Mouse (Mus musculus): Measurements from ENCODE around the gene Ppp2r2d. TPM values are rescaled to one million over a fixed set of nuclear protein-coding genes. Genes with fewer than 3 reads are reported as not detected.

Ppp2r2d gene
- total RNA-seq, 2 experiments from 2014 or later: 78.1 to 78.9 TPM

DNA sequence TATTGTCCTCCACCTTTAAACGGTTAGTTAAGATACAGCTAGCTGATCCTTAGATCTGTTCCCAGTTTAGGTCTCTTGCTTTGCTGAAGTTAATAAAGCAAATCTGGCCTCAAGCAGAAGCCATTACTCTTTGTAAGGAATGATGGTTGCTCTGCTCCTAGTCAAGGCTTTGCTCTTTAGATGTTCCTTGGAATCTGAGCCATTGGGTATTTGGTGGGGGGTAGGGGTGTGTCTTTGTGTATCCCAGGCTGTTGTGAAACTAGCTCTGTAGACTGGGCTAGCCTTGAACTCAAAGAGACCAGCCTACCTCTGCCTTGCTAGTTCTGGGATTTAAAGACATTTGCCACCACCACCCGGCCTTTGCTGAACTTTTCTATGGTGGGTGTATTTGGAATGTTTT, 8.3 kb downstream of the Ppp2r2d start:
- DNase-seq (ENCODE audit: low spot score in 2 of 2): no peak

DNA sequence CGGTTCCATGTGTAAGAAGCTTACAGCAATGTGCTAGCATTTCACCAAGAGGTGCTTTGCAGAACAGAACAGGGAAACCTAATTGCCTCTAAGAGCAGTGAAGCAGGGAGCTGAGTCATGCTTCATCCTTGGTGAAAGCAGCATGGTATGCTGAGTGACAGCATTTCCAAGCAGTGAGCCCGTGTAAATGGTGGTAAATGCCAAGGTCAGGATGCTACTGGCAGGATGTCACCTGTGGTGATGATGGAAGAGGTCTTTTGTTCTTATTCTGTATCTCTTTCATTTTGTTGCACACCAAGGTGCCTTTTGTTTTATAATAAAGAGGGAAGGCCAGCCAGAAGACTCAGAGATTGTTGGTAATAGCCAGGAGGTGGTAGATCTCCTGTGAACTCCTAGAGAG, 10.8 kb downstream of the Ppp2r2d start:
- no peak for DNase-seq (ENCODE audit: low spot score in 2 of 2)

DNA sequence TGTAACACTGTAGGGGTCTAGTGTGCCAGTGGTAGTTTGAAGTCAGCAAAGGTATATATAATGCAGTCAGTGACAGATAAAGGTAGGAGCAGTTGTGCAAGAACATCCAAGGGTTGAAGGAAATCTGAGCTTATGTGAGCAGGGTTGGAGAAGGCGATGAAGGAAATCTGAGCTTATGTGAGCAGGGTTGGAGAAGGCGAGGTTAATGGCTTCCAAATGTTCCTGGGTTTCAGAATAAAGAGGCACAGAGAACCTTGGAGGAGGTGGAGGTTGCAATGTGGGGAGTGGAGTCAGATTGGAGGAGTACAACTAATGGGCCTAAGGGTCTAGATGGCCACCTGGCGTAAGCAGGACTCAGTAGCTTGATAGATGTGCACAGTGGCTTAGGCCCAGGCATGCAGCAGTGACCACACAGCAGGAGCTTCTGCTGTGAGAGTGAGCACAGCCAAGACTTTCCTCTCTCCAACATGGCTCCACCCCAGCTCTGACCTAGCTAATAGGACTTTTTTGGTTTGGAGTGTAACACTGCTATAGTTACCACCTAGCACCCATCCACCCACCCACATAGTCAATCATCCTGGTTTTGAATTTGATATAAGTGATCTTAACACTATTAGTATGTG, 18.2 kb downstream of the Ppp2r2d start:
- DNase-seq (ENCODE audit: low spot score in 2 of 2): no peak

DNA sequence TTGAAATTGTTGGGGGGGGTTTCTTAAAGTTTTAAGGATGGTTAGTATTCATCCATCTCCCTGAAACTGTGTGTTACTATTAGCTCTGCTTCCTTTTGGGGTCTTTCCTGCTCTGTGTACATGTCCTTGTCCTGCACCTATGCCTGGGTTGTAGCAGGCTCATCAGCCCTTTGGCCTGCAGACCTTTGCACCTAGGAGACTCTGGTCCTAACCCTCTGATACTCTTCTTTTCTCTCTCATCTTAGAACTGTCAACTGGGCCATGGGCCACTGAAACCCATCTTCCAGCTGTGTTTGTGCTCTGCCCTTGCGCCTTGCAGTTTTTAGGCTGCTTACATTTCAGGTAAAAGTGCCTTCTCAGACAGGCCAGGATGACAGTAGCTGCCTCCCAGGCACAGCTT, 18.9 kb downstream of the Ppp2r2d start:
- no peak for DNase-seq (ENCODE audit: low spot score in 2 of 2)

DNA sequence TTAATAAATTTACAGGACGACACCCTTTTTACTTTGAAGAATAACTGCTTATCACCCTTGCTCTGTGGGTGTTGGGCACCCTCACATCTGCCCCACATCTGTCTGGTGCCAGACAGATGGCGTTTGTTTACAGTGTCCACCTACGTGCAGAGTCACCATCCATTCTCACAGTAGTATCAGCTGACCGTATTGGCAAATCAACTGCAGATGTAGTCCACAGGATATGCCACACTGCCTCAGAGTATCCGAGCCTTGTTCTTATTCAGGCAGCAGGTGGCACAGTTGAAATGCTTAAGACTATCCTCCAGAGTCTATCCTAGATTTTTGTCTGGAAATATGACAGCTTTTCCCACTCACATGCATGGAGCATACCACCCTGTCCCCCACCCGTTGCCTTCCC, 21.4 kb downstream of the Ppp2r2d start:
- DNase-seq (ENCODE audit: low spot score in 2 of 2): no peak

DNA sequence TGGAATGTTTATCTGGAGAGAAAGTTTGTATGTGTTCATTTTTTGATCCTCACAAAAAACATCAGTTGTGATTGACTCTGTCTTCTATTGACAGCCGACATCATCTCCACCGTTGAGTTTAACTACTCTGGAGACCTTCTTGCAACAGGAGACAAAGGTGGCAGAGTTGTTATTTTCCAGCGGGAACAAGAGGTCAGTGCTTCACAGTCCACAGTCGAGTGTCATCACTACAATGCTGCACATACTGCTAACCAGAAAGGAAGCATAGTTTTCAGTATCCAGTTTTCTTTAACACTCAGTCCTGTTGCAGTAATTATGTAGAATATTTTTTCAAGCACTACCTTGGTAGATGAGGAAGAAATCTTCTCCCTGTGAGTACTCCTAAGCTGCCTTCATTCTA, 22.4 kb downstream of the Ppp2r2d start:
- DNase-seq (ENCODE audit: low spot score in 2 of 2): no peak

DNA sequence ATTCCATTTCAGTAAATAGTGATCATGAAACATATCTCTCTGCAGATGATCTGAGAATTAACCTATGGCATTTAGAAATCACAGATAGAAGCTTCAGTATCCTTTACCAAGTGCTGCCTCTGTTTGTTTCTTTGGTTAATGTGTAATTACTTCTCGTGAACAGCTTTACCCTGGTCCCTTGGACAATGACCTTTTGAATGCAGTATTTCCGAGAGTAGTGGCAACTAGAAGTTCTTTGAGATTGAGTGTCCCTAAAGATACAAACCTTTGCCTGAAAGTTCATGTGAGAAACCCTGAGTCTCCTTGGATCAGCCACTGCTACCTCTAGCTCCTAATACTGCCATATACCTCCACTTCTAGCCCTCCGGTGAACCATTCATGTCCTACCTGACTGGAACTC, 27.1 kb downstream of the Ppp2r2d start:
- DNase-seq (ENCODE audit: low spot score in 2 of 2): no peak

DNA sequence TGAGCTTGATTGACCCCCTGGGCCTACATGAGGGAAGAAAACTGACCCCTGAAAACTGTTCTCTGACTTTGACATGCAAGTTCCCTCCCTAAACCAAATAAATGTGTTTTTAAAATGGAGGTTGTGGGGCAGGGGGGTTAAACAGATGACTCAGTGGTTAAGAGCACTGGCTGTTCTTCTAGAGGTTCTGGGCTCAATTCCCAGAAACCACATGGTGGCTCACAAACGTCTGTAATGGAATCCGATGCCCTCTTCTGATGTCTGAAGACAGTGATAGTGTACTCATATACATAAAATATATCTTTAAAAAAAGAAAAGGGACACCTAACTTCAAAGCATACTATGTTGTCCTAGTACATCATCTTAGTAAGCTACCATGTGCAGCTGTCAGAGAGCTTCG, 29.2 kb downstream of the Ppp2r2d start:
- no peak for DNase-seq (ENCODE audit: low spot score in 2 of 2)

DNA sequence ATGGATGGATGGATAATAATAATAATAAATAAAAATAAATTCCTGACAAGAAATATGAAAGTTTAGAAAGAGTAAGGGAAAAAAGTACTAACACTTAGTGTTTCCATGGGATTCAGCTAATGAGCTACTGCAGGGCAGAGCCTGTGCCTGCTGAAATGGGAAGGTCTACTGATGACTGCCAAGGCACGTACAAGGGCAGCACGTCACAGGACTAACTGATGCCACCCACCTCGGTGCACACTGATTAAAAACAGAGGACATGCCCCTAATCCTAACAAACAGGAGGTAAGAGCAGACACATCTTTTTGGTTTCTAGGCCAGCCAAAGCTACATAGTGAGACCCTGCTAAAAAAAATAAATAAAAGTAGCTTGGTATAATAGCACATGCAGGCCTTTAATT, 37.8 kb downstream of the Ppp2r2d start:
- no peak for DNase-seq (ENCODE audit: low spot score in 2 of 2)

DNA sequence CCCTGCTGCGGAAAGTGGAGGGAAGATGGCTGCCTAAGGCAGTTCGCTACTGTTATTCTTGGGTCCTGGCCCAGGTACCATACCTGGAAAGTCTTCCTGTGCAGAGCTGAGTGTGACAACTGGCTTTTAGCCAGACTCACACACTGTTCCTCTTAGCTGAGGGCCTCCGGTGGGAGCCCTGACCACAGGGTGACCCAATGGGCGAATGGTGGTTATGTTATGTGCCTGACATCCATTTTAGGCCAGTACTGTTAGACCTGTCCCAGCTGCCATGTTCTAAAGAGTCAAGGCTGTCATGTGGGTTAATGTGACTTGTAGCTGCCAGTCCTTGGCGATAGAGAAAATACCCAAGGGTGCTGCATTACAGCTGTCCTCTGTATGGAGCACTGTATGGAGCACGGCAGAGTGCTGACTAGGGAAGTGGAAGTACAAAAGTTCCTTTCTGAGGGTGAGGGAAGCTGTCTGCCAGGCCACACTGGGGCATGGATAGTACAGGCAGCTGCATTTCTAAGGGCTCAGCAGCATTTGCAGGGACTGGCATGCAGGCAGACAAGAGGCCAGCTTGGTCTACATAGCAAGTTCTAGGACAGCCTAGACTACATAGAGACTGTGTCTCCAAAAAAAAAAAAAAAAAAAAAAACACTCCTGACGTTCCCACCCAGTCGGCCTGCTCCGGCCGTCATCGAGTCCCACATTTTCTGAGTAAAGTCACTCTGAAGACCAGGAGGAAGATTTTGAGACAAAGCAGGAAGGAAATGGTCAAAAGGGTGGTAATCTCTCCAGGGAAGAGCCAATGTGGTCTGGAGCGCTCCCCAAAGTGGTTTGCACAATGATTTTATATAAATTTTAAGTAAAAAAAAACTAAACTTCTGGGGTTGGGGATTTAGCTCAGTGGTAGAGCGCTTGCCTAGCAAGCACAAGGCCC, 39.7 kb downstream of the Ppp2r2d start:
- DNase-seq (ENCODE audit: low spot score in 2 of 2): no peak

DNA sequence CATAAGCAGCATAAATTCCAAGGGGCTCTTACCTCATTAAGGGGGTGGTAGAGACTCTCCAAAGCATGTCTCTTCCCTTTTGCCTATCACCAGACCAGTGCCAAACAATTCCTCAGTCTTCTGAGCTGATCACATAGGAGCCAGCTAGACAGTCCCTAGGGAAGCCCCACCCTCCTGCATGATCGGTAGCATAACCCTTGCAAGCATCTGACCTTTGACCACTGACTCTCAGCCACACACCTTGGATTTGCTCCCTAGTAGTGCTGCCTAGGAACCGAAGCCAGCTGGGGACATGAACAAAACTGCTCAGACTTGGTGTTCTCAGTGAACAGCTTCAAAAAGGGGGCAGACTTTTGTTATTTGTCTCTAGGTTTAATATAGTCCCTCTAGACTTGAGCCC, 52.2 kb downstream of the Ppp2r2d start:
- DNase-seq (ENCODE audit: low spot score in 2 of 2): no peak

DNA sequence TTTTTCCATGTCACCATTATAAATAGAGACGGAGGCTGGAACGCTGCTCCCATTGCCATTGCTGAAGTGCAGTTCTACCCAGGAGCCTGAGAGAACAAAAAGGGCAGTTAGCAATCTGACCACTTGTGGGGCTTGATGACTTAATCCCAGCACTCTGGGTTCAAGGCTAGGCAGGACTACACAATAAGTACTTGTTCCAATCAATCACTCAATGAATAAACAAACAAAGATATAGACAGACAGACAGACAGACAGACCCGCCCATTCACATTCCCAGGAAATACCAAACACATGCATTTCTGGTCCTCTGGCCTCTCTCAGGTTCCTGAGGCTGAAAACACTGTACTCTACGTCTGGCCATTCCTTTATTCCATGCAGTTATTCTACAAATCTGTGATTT, 52.9 kb downstream of the Ppp2r2d start:
- no peak for DNase-seq (ENCODE audit: low spot score in 2 of 2)

DNA sequence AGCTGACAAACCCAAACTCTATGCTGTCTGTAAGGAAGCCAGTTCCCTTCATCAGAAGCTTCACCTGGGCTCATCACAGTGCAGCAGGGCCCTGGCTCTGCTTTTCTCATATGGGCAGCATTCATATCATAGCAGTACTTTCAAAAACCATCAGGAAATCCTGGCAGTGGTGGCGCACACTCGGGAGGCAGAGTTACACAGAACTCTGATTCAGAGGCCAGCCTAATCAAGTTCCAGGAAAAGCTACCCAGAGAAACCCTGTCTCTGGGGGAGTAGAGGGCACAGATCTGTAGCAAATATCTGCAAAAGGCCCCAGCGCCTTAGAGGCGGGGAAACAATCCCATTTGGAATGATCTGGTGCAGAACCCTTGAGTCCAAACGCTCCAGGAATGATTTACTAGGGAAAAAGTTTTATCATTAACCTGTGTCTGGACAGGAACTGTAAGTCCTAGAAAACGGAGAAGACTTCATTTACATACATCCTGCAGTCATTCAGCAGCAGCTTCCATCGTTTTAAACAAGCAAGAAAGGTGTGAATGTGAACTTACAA, 58.1 kb downstream of the Ppp2r2d start:
- no peak for DNase-seq (ENCODE audit: low spot score in 2 of 2)

DNA sequence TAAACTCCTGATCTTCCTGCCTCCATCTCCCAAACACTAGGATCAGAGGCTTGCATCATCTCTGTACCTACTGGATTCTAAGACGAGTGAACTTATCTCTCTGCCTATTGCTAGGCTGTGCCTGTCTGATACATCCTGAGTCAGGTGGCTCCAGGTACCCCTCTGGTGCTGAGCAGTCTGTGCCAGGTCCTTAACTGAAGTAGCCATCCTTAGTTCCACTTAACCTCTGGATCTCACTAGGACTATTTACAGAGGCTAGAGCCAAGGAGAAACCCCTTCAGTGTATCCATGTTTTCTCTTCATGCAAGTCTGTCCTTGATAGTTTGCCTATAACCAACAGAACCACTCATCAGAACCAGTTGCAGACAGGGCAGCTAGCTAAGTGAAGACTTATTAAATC, 60.6 kb downstream of the Ppp2r2d start:
- DNase-seq (ENCODE audit: low spot score in 2 of 2): no peak

DNA sequence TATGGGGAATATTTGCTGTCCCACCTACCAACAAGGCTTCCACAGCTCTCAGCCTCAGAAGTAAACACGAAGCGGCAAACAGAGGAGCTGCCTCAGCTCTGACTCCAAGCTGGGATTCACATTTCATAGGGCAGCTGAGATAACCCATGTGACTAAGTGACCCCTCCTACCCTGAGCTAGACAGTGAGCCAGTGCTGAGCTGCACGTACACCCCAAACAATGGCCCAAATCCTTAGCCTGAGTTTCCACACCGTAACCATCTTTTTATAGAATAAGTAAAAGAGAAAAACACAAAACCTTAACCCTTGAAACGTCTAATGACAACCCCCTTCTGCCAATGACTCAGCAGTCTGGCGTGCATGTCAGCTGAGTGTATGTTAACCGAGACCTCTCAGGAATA, 61.2 kb downstream of the Ppp2r2d start:
- no peak for DNase-seq (ENCODE audit: low spot score in 2 of 2)

DNA sequence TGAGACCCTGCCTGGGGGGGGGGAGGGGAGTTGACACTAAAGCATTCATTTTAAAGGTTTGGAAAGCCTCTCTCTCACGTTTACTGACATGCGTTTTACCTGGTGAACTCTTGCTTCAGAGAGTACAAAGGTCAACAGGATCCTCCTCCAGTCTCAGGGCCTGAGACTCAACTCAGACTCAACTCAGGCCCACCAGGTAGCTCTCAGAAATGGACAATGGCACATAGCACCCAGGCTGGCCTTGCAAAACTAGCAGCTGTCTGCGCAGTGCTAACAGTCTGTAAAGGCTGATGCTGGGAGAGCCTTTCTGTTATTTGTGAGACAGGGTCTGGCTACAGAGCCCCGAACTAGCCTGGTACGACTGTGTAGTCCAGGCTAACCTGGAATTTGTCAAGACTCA, 62.1 kb downstream of the Ppp2r2d start:
- no peak for DNase-seq (ENCODE audit: low spot score in 2 of 2)

DNA sequence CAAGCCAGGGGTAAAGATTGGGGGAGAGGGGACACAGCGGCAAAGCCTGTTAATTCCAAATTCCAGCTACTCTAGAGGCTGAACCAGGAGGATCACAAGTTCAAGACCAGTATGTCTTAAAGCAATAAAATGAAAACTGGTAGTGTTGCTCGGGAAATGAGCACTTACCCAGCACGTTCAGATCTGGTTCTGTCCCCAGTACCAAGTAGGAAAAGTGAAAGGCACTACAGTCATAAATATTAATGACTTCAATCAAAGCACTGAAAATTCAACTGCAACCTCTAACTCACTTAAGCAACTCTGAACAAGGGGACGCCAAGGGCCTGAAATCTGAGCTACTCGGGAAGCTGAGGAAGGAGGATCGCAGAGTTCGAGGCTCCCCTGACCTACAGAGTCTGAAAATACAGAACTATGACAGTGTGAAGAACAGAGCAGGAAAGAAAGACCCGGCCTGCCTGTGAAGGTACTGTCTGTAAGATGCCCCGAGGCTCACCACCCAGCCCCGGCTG, 62.9 kb downstream of the Ppp2r2d start:
- DNase-seq (ENCODE audit: low spot score in 2 of 2): no peak

DNA sequence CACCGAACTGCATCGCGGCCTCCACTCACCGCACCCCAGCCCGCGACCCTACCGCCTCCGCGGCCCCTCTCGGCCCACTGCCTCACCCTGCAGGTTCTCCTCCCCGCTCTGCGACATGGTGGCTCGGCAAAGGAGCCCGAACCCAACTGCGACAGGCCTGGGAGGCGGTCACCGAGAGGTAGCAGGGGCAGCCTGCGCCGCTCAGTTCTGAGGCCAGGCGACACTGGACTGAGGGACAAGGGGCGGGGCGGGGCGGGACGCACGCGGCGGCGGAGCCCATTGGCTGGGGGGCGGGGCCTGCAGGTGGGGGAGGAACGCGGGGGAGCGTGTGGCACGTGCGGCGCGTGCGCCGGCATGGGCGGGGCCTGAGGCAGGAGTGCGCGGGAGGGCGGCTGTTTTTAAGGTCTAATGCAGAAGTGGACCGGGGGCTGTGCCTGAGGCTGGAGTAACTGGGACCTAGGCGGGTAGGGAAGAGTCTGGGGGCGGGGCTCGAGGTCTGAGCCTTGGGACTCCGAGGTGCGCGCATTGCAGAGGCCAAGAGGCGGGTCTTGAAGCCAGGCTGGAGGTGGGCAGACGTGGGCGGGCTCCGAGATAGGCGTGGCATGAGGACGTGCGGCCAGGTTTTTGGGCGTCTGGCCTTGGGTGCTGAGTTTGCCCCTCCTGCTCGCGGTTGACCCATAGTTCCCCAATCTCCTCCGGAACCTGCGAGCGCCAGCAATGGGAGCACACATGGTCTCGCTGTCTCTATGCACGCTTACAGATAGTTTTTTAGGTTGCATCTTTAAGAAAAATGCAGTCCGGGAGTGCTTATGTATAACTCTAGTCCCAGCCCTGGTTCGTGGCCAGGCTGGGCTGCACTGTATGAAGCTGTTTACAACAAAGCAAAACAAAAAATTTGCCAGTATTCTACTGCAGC, 63.7 kb downstream of the Ppp2r2d start, which contains the start of gene Bnip3:
Bnip3 (minus strand) TSS at position 243 of the 916 bp plus-strand sequence.
- peak; percentile 68 to 81 for DNase-seq (ENCODE audit: low spot score in 2 of 2)

DNA sequence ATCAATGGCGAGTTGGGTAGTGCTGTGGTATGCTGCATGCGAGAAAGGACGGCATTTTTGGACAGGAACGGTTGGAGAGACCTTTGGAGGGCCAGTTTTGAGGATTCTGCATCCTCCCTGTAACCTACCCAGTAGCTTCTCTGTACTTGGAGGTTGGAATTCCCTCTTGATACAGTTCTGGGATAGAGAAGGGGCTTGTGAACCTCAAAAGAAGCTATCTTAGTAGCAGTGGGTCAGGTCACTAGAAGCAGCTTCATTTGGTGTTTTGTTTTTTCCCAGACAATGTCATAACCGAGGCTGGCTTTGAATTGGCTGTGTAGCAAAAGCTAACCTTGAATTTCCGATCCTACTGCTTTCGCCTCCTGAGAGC, 64.3 kb downstream of the Ppp2r2d start:
- no peak for DNase-seq (ENCODE audit: low spot score in 2 of 2)

DNA sequence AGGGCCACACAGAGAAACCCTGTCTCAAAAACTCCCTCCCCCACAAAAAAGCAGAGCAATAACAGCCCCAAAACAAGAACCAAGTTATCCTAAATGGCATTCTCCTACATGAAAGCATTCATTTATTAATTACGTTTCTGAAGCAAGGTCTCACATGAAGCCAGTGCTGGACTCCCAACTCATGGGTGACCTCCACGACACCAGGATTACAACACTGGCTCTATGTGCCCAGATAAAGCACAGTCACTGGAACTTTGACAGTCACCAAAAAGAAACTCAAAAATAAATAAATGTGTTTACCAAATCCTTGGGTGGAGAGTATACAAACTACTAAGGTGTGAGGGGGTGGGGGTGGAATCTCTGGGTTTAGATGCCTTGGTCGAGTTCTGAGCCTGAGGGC, 67.7 kb downstream of the Ppp2r2d start:
- DNase-seq (ENCODE audit: low spot score in 2 of 2): no peak

Measured in layer of hippocampus, postnatal 14 days (tissue).